9 mouse cellular contexts compared by ENCODE assay signal in genomic region chr9:46246752-46247324, GRCm38 (mm10). TPM values are rescaled to one million over a fixed set of nuclear protein-coding genes. Genes with fewer than 3 reads are reported as not detected.
DNase-seq lines count a peak whose midpoint lies in the region; ATAC-seq and TF ChIP-seq lines count a peak whose summit lies in the region.
"Had no signal": no experiment of that assay in that cellular context is flagged by ENCODE, and none has a peak within 500 bp of the region (broad histone marks: within the 10 kb centered on the region; RNA-seq: fewer than 3 reads in every experiment).

No protein-coding gene starts in this region.

- H3K4me1 ChIP-seq in kidney, embryonic 15.5 days, result no peaks in the 10 kb centered on the region
- peaks cover 9% of the 10 kb centered on the region; the same call in 1 of the 2 replicates for H3K4me1 ChIP-seq in liver, adult 2 months (ENCODE audit: control insufficient read depth, insufficient read depth, low read length)

- DNase-seq in urinary bladder, postnatal 36 days (ENCODE audit: low spot score in 2 of 2), result peak; percentile 44 to 46
- no peak for DNase-seq in urinary bladder, postnatal 4 days (ENCODE audit: low spot score in 2 of 2)
- DNase-seq in cerebellum, adult 9-10 months, result peak; percentile 81
- peak; percentile 51 for DNase-seq in gastrocnemius, postnatal 10 days
- peak; percentile 78 for DNase-seq in liver, adult 2 months (ENCODE audit: extremely low read depth, low read depth, low spot score)
- peak; percentile 75 for DNase-seq in naive thymus-derived CD4-positive, alpha-beta T cell, adult 2 months (ENCODE audit: low read depth)
- peak; percentile 44 for DNase-seq in thymus, postnatal 25 days

- TF ChIP-seq POLR2A in liver, adult 2 months (IDR thresholded peaks at IDR 0.05; ENCODE audit: extremely low read depth, insufficient read depth, low read length), result no peak

- H3K9me3 ChIP-seq in kidney, embryonic 15.5 days (replicated peaks), result no peaks in the 10 kb centered on the region

- H3K79me2 ChIP-seq in liver, adult 2 months (ENCODE audit: control insufficient read depth, insufficient read depth, low read length), result no peaks in the 10 kb centered on the region; the same call in 1 of the 2 replicates

- no peaks in the 10 kb centered on the region for H3K36me3 ChIP-seq in kidney, embryonic 15.5 days
- H3K36me3 ChIP-seq in liver, adult 2 months (ENCODE audit: control insufficient read depth, insufficient read depth, low read length), result no peaks in the 10 kb centered on the region

- no peaks in the 10 kb centered on the region for H3K27me3 ChIP-seq in kidney, embryonic 15.5 days
- no peaks in the 10 kb centered on the region for H3K27me3 ChIP-seq in liver, adult 2 months (ENCODE audit: control insufficient read depth, insufficient read depth, low read length)

- TF ChIP-seq CTCF in liver, adult 2 months (IDR thresholded peaks at IDR 0.05; ENCODE audit: low read depth, low read length), result peak; percentile 72

- no peak for ATAC-seq in kidney, embryonic 15.5 days (replicated peaks; ENCODE audit: low FRiP score)

- H3K4me2 ChIP-seq in kidney, embryonic 15.5 days, result peak overlapping the region; percentile 33; the same call in 1 of the 2 replicates

- no peak overlapping the region for H3K9ac ChIP-seq in kidney, embryonic 15.5 days
- H3K9ac ChIP-seq in liver, adult 2 months (ENCODE audit: low read depth, low read length), result no peak overlapping the region

- WGBS in kidney, embryonic 15.5 days, result 20% methylated on average over 11 of the region's 11 CpGs
- 24% methylated on average over 11 of the region's 11 CpGs for WGBS in liver, adult 2 months

- H3K27ac ChIP-seq in kidney, embryonic 15.5 days, result no peak overlapping the region
- no peak overlapping the region for H3K27ac ChIP-seq in liver, adult 2 months (replicated peaks; ENCODE audit: insufficient read depth, low read depth, low read length)

- no peak overlapping the region for H3K4me3 ChIP-seq in kidney, embryonic 15.5 days (replicated peaks)
- H3K4me3 ChIP-seq in liver, adult 2 months (ENCODE audit: insufficient read depth, low read depth, low read length), result no peak overlapping the region

RNA-seq across cellular contexts. Expression of gene Apoa4, which starts 6.3 kb away (rescaled TPM):
- total RNA-seq in gastrocnemius, postnatal 10 days (2021), result not detected
- not detected in 2 replicates for polyA plus RNA-seq in kidney, embryonic 15.5 days (2015; fragmentation: Nextera tagmentation; extraction: Ambion mirVana)
- 187 and 323 TPM in 2 replicates for total RNA-seq in liver, adult 2 months (2014; rRNA removed)
- 177 and 239 TPM in 2 replicates for polyA plus RNA-seq in liver, adult 2 months (2012; rRNA removed)
- total RNA-seq: gastrocnemius, postnatal 36 days had no signal

RNA-seq across cellular contexts. Expression of gene Apoc3, which starts 11.4 kb away (rescaled TPM):
- total RNA-seq in gastrocnemius, postnatal 10 days (2021), result not detected
- 0.93 TPM in 1 of 2 replicates, not detected in the other for polyA plus RNA-seq in kidney, embryonic 15.5 days (2015; fragmentation: Nextera tagmentation; extraction: Ambion mirVana)
- total RNA-seq in liver, adult 2 months (2014; rRNA removed), result 2,319 and 2,365 TPM in 2 replicates
- polyA plus RNA-seq in liver, adult 2 months (2012; rRNA removed), result 8,710 and 9,739 TPM in 2 replicates

RNA-seq across cellular contexts. Expression of gene Apoa1, which starts 18.5 kb away (rescaled TPM):
- total RNA-seq in gastrocnemius, postnatal 10 days (2021), result 1 to 10 TPM in 1 of 2 experiments, under 1 TPM in 1; 0.47 to 8.2 TPM
- polyA plus RNA-seq in kidney, embryonic 15.5 days (2015; fragmentation: Nextera tagmentation; extraction: Ambion mirVana), result 32.7 and 67.5 TPM in 2 replicates
- 4,768 and 8,294 TPM in 2 replicates for total RNA-seq in liver, adult 2 months (2014; rRNA removed)
- 7,598 and 8,406 TPM in 2 replicates for polyA plus RNA-seq in liver, adult 2 months (2012; rRNA removed)

RNA-seq across cellular contexts. Expression of gene Apoa5, which starts 21.6 kb away (rescaled TPM):
- total RNA-seq in gastrocnemius, postnatal 10 days (2021), result not detected
- polyA plus RNA-seq in kidney, embryonic 15.5 days (2015; fragmentation: Nextera tagmentation; extraction: Ambion mirVana), result not detected in 2 replicates
- 771 and 1,014 TPM in 2 replicates for total RNA-seq in liver, adult 2 months (2014; rRNA removed)
- 2,298 and 3,079 TPM in 2 replicates for polyA plus RNA-seq in liver, adult 2 months (2012; rRNA removed)

RNA-seq across cellular contexts. Expression of gene Zpr1, which starts 26.0 kb away (rescaled TPM):
- total RNA-seq in gastrocnemius, postnatal 10 days (2021), result 10 to 100 TPM; 17.0 to 17.9 TPM
- polyA plus RNA-seq in kidney, embryonic 15.5 days (2015; fragmentation: Nextera tagmentation; extraction: Ambion mirVana), result 58.9 and 61.0 TPM in 2 replicates
- 25.9 and 42.4 TPM in 2 replicates for total RNA-seq in liver, adult 2 months (2014; rRNA removed)
- polyA plus RNA-seq in liver, adult 2 months (2012; rRNA removed), result 19.5 and 23.0 TPM in 2 replicates

Comparison
In these comparisons a context has a peak if more than half of its experiments do, and no peak if none do; other contexts are left out.
1. DNase-seq: peak in urinary bladder, postnatal 36 days (2 of 2), cerebellum, adult 9-10 months (single experiment), gastrocnemius, postnatal 10 days (single experiment), liver, adult 2 months (single experiment), naive thymus-derived CD4-positive, alpha-beta T cell, adult 2 months (single experiment) and thymus, postnatal 25 days (single experiment); none in urinary bladder, postnatal 4 days (0 of 2).
2. RNA of gene Apoa4, which starts 6.3 kb away (total RNA-seq): 187 to 323 TPM in liver, adult 2 months; not detected in gastrocnemius, postnatal 10 days; every median in the first group is over 100 times any median in the second.
3. RNA of gene Apoc3, which starts 11.4 kb away (total RNA-seq): 2,319 to 2,365 TPM in liver, adult 2 months; not detected in gastrocnemius, postnatal 10 days; every median in the first group is over 1,000 times any median in the second.
4. RNA of gene Apoa1, which starts 18.5 kb away (total RNA-seq): 4,768 to 8,294 TPM in liver, adult 2 months; 0.47 to 8.2 TPM in gastrocnemius, postnatal 10 days; every median in the first group is over 100 times any median in the second.